Mouse (Mus musculus) embryo, embryonic 11 days (tissue): ENCODE measurements around the gene Rad23a.

Experiments used
- DNase-seq: peaks from one replicate; pipeline ENCODE4 v3.0.0-alpha.2; 2015

Gene Rad23a

GRCm38 (mm10) chr8:84811303-84811702, 29.2 kb downstream of the Rad23a start:
- DNase-seq: no peak

GRCm38 (mm10) chr8:84810896-84811295, 29.6 kb downstream of the Rad23a start:
- DNase-seq: peak; percentile 92

DNA sequence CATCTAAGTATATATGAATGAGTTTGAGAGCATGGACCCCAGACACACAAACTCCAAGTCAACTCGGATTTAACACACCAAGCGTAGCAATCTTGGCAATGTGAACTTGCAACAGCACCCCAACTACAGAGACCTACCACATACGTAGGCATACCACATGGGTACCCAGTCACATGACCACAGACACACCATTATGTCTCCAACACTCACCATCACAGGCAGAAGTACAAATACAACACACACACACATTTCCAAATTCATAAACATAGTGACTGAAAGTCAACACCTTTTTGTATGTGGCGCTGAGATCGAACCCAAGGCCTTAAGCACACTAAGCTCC, 30.6 kb downstream of the Rad23a start:
- no peak for DNase-seq

GRCm38 (mm10) chr8:84809109-84809940, 31.1 kb downstream of the Rad23a start:
- DNase-seq: no peak

DNA sequence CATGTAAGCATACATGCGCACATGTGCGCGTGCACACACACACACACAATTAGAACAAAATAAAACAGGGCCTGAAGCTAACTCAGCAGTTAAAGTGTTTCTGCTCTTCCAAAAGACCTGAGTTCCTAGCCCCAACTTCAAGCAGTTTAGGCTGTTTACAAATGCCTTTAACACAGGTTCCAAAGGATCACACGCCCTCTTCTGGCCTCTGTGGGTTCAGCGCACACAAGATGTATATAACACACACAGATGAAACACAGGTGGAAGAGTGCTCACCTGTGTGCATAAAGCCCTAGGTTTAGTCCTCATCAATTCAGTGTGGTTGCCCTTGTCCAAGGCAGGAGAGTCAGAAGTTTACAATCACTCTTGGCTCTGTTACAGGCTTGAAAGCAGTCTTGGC, 34.4 kb downstream of the Rad23a start:
- DNase-seq: no peak

DNA sequence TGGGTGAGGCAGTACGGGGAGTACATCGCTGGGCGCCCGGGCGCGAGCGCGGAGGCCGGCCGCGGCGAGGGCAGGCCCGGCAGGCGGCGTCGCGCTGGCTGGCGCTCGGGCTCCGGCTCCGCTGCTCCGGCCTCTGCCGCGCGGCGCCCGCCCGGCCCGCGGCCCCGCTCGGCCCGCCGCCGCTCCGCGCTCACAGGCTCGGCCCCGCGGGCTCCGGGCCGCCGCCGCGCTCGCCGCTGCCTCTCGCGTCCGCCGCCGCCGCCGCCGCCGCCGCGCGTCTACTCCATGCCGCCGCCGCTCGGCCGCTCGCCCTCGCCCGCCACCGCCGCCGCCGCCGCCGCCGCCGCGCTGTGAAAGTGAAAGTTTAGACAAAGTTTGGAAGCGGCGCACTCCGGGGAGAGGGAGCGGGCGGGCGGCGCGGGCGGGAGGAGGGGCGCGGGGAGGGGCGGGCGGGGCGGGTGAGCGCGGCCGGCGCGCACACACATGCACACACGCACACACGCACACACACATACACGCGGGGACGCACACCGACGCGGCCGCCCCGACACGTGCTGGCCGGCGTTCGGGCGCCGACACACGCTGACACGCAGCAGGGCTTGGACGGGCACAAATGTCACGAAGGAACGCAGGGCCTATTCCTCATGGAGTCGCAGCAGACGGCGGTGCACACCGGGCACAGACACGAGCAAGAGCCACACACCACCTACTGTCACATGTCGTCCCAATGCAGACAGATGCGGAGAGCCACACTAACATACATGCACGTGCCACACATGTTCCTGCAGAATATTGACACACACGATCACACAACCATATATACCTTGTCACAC, 40.2 kb downstream of the Rad23a start, which contains the start of gene Nfix:
Nfix (minus strand) TSS at position 346 of the 833 bp plus-strand sequence.
- peak; percentile 67 for DNase-seq

DNA sequence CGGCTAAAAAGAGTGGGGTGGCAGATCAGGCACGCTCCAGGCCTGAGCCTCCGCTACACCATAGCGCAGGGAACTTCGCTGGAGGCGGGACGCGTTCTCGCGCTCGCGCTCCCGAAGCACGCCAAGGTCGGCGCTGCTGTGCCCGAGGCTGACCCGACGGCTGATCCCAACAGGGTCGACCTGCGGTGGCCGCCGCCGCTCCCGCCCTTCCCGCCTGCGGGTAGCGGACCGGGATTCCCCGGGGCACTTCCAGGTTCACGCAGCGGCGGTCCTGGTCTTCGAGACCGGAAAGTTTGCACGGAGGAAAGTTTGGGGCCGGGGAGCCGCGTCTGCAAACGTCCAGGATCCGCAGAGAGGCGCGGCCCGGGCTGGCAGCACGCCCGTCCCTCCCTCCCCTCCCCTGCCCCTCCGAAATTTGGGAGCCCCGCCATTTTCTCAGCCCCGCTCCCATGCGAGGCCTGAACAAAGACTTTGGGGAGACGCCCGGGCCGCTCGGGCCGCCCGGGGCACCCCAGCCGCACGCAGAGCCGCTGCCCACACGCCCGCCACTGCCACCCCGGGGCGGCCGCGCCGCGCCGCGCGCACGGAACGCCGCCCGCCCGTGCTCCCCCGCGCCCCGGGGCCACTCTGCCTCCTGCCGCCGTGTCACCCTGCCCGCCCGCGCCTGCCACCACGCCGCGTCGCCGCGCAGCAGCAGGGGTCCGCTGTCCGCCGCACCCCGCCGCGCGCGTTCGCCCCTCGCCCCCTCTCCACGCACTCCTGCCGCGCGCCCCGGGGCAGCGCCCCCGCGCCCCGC, 41.1 kb downstream of the Rad23a start:
- DNase-seq: peak; percentile 57

DNA sequence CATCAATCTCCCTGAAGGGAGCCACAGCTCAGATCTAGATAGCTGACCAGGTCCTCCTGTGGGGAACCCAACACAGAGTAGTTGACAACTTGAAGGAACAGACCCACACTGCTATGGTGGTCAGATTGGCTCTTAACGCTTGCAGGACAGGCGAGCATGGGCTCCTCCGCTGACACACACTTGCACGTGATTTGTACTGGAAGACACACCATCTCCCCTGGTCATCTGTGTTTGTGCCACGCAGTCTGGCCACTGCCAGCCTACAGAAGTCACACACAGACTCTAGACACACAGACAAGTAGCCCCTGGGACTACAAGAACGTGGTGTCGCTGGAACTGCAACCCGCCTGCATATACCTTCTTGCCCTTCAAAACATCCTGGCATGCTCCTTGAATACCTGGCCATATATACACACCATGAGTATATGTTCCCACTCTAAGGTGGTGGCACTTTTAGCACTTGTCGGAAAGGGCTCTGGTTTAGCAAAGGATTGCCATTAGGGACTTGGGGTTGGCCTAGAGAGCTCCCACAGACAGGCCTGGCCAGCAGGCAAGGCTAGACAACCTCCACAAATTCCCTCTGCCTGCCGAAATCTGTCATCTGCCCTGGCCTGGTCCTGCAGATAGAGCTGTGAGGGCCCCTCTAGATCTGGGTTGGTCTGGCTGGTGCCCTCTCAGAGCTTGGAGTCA, 41.9 kb downstream of the Rad23a start:
- no peak for DNase-seq

- no peak for DNase-seq
Observed at GRCm38 (mm10) chr8:84797971-84798370, 42.5 kb downstream of the Rad23a start.

- DNase-seq: no peak
Observed at GRCm38 (mm10) chr8:84797256-84797797, 43.1 kb downstream of the Rad23a start.

DNA sequence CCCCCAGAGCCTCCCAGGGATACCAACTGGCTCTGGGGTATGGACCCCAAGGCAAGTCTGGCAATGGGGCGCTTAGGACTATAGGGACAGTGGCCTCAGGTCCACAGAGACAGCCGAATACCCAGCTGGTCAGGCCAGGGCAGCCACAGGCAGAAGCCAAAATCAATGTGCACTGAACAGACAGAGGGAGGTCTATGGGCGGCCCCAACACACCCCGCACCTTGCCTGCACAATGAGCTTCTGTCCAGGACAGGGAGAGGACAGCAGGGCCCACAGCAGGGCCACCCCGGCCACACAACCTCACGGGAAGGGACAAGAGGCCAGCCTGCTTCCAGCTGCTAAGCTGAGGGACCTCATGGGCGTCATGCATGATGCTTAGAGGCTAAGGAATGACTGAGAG, 46.0 kb downstream of the Rad23a start:
- no peak for DNase-seq

- no peak for DNase-seq
Observed at GRCm38 (mm10) chr8:84793791-84794485, 46.5 kb downstream of the Rad23a start.

- no peak for DNase-seq
Observed at GRCm38 (mm10) chr8:84793134-84793533, 47.3 kb downstream of the Rad23a start.

DNA sequence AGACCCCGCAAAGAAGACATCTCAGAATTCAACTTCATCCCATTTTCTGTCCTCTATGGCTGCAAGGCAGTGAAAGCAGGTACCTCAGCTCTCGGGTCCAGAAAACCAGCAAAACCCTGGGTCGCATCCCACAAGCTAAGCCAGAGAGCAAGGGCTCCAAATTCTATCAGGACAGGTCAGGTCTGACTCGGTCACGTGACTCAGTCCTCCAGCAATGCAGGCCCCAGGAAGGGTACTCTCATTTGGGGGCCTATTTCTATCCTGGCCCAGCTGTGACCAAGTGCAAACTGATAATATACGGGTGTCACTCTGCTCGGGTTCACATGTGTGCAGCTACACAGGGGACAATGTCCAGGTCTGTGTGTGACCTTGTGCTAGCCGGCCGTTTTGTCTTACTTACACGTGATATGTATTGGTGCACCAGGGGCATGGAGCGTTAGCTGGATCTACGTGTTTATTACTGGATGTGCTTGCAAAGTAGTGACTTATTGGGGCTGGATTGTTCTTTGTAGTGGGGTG, 48.0 kb downstream of the Rad23a start:
- DNase-seq: no peak

GRCm38 (mm10) chr8:84790537-84790936, 49.9 kb downstream of the Rad23a start:
- DNase-seq: no peak

DNA sequence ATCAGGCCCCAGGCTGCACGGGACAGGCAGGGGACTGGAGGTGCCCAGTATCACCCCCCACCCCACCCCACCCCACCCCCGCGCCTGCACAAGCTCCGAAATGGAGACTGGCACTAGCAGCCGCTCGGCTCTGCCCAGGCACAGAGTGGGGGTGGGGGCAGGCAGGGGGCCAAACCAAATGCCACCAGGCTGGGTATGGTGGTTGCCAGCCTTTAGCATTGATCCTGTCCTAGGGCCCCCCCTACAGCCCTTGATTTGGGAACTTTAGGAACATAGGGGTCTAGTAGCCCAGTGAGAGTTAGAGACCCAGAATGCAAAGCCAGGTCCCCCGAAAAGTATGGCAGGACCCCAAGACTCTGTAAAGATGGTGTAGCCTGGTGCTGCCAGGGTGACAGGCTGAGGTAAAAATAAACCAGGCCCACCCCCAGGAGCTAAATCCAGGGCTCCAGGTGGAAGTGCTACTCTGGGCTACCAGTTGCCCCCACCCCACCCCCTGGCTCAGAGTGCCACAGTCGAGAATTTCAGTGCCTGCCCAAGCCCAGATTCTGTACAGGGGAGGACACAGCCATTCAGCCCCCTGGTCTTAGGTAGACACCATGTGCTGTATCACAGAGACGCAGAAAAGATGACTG, 50.5 kb downstream of the Rad23a start:
- no peak for DNase-seq

- DNase-seq: no peak
Observed at GRCm38 (mm10) chr8:84789345-84789744, 51.1 kb downstream of the Rad23a start.

DNA sequence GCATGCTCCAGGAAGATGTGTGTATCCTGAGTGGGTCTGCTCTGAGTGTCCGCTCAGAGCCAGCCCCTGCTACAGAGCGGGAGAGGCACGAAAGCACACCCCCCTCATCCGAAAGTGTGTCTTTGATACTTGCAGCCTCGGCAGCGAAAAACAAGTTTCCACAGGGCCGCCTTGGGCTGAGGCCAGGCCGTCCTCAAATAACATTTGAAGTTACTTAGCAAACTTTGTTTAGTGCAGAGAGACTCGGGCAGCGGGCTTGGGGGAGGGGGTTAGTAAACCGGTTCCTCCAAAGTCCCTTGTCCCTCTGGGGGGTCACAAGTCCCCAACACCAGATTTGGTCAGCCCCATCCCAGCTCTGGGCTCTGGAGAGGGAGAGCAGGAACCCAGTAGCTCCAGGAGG, 51.6 kb downstream of the Rad23a start:
- peak; percentile 14 for DNase-seq

- no peak for DNase-seq
Observed at GRCm38 (mm10) chr8:84787523-84788302, 52.8 kb downstream of the Rad23a start.
